29 mouse cellular contexts compared by ENCODE assay signal in genomic region chr7:81872493-81873013, GRCm38 (mm10). TPM values are rescaled to one million over a fixed set of nuclear protein-coding genes. Genes with fewer than 3 reads are reported as not detected.
A peak's percentile ranks its signal among the peaks of the same experiment; 100 is the strongest.
DNase-seq lines count a peak whose midpoint lies in the region; ATAC-seq and TF ChIP-seq lines count a peak whose summit lies in the region.
"Had no signal": no experiment of that assay in that cellular context is flagged by ENCODE, and none has a peak within 500 bp of the region (broad histone marks: within the 10 kb centered on the region; RNA-seq: fewer than 3 reads in every experiment).

No protein-coding gene starts in this region.

- H3K9me3 ChIP-seq in lung, postnatal 0 days (ENCODE audit: low read length) = no peaks in the 10 kb centered on the region
- no peaks in the 10 kb centered on the region for H3K9me3 ChIP-seq in liver, embryonic 16.5 days (replicated peaks; ENCODE audit: control insufficient read depth, low read length)
- H3K9me3 ChIP-seq: forebrain, embryonic 12.5 days; heart, embryonic 12.5 days; hindbrain, embryonic 15.5 days; limb, embryonic 15.5 days; midbrain, embryonic 15.5 days had no signal

- peak; percentile 15 for DNase-seq in embryo, embryonic 10.5 days (ENCODE audit: low spot score)
- DNase-seq in embryo, embryonic 9.5 days (ENCODE audit: extremely low spot score) = no peak
- peak; percentile 24 for DNase-seq in lung, postnatal 0 days (ENCODE audit: low spot score)
- no peak for DNase-seq in lung, postnatal 10 days
- no peak for DNase-seq in urinary bladder, adult 18-20 months (ENCODE audit: low spot score in 2 of 2)
- no peak for DNase-seq in urinary bladder, postnatal 25 days (ENCODE audit: low spot score)
- DNase-seq in left cerebral cortex, adult 18-20 months (ENCODE audit: low spot score in 2 of 2) = no peak
- DNase-seq: adrenal gland, adult 2 months; cerebellum, postnatal 14 days; embryo, embryonic 11 days; kidney, adult 18-20 months; kidney, postnatal 10 days; layer of hippocampus, postnatal 36 days had no signal

- ATAC-seq in lung, postnatal 0 days = peak; percentile 39
- ATAC-seq in liver, embryonic 16.5 days (ENCODE audit: low read depth) = peak; percentile 64
- ATAC-seq: midbrain, embryonic 15.5 days had no signal

- 33% methylated on average over 13 of the region's 13 CpGs for WGBS in lung, postnatal 0 days
- 67% methylated on average over 13 of the region's 13 CpGs for WGBS in liver, embryonic 16.5 days (ENCODE audit: insufficient replicate concordance)

- H3K36me3 ChIP-seq in lung, postnatal 0 days (ENCODE audit: insufficient read depth, low read length) = no peaks in the 10 kb centered on the region
- H3K36me3 ChIP-seq in liver, embryonic 16.5 days (ENCODE audit: control insufficient read depth, insufficient read depth) = no peaks in the 10 kb centered on the region
- H3K36me3 ChIP-seq: forebrain, embryonic 12.5 days; hindbrain, embryonic 15.5 days; limb, embryonic 15.5 days; midbrain, embryonic 15.5 days had no signal

- H3K9ac ChIP-seq in lung, postnatal 0 days (replicated peaks; ENCODE audit: low read depth) = no peak overlapping the region
- no peak overlapping the region for H3K9ac ChIP-seq in liver, embryonic 16.5 days (ENCODE audit: low read depth, low read length)
- H3K9ac ChIP-seq: forebrain, embryonic 12.5 days; heart, embryonic 12.5 days; hindbrain, embryonic 15.5 days; limb, embryonic 15.5 days; midbrain, embryonic 15.5 days had no signal

- H3K27me3 ChIP-seq in lung, postnatal 0 days (replicated peaks; ENCODE audit: insufficient read depth, low read length) = no peaks in the 10 kb centered on the region
- peaks cover 21% of the 10 kb centered on the region for H3K27me3 ChIP-seq in liver, embryonic 16.5 days (ENCODE audit: control insufficient read depth, insufficient read depth, low read depth, low read length)
- H3K27me3 ChIP-seq: forebrain, embryonic 12.5 days; heart, embryonic 12.5 days; hindbrain, embryonic 15.5 days; limb, embryonic 15.5 days; midbrain, embryonic 15.5 days had no signal

- H3K4me3 ChIP-seq in lung, postnatal 0 days (ENCODE audit: low read depth, low read length) = no peak overlapping the region
- H3K4me3 ChIP-seq in liver, embryonic 16.5 days (ENCODE audit: low read depth, low read length) = no peak overlapping the region
- H3K4me3 ChIP-seq: forebrain, embryonic 12.5 days; heart, embryonic 12.5 days; hindbrain, embryonic 15.5 days; limb, embryonic 15.5 days; midbrain, embryonic 15.5 days; myocyte had no signal

- TF ChIP-seq EP300 in lung, postnatal 0 days (IDR thresholded peaks at IDR 0.05) = 0 out of 2 replicates have a peak, but pooled peaks have one; percentile 17

- no peaks in the 10 kb centered on the region for H3K4me1 ChIP-seq in lung, postnatal 0 days (ENCODE audit: insufficient read depth, low read depth, low read length)
- H3K4me1 ChIP-seq in liver, embryonic 16.5 days (ENCODE audit: control insufficient read depth, low read depth, low read length) = no peaks in the 10 kb centered on the region
- H3K4me1 ChIP-seq: midbrain, embryonic 15.5 days had no signal

- no peak overlapping the region for H3K27ac ChIP-seq in lung, postnatal 0 days (ENCODE audit: low read length)
- H3K27ac ChIP-seq in liver, embryonic 16.5 days (ENCODE audit: low read length) = no peak overlapping the region
- H3K27ac ChIP-seq: forebrain, embryonic 12.5 days; hindbrain, embryonic 15.5 days; limb, embryonic 15.5 days; midbrain, embryonic 15.5 days had no signal

- no peak overlapping the region for H3K4me2 ChIP-seq in lung, postnatal 0 days (replicated peaks; ENCODE audit: low read depth, low read length)
- no peak overlapping the region for H3K4me2 ChIP-seq in liver, embryonic 16.5 days (ENCODE audit: low read depth, low read length)
- H3K4me2 ChIP-seq: forebrain, embryonic 12.5 days; heart, embryonic 12.5 days; hindbrain, embryonic 15.5 days; limb, embryonic 15.5 days; midbrain, embryonic 15.5 days had no signal

- TF ChIP-seq CTCF in lung, postnatal 0 days (IDR thresholded peaks at IDR 0.05) = no peak

RNA-seq across cellular contexts. Expression of gene Tm6sf1, which starts 13.8 kb away (rescaled TPM):
- polyA plus RNA-seq in lung, postnatal 0 days (2015; fragmentation: Nextera tagmentation; extraction: Ambion mirVana) = 12.8 and 14.4 TPM in 2 replicates
- 9.6 and 10.4 TPM in 2 replicates for polyA plus RNA-seq in liver, embryonic 16.5 days (2015; fragmentation: Nextera tagmentation; extraction: Ambion mirVana)
- 10 to 100 TPM; 25.5 to 30.0 TPM for total RNA-seq in left cerebral cortex, adult 18-20 months (2021)

RNA-seq across cellular contexts. Expression of gene Gm10160, which starts 17.0 kb away (rescaled TPM):
- not detected in 2 replicates for polyA plus RNA-seq in lung, postnatal 0 days (2015; fragmentation: Nextera tagmentation; extraction: Ambion mirVana)
- polyA plus RNA-seq in liver, embryonic 16.5 days (2015; fragmentation: Nextera tagmentation; extraction: Ambion mirVana) = not detected in 2 replicates
- total RNA-seq in left cerebral cortex, adult 18-20 months (2021) = not detected
- total RNA-seq: adrenal gland, adult 2 months; gastrocnemius, adult 8-10 months; granulocyte monocyte progenitor cell, adult 5-6 weeks; heart, postnatal 25 days; layer of hippocampus, adult 18-20 months; layer of hippocampus, postnatal 36 days; left cerebral cortex, postnatal 25 days; megakaryocyte progenitor cell, adult 5-6 weeks had no signal
- polyA plus RNA-seq: adrenal gland, adult 2 months; forebrain, embryonic 12.5 days; frontal cortex, adult 2 months; heart, embryonic 12.5 days; hindbrain, embryonic 15.5 days; limb, embryonic 15.5 days; midbrain, embryonic 15.5 days; myocyte; neural tube, embryonic 14.5 days; thymus, postnatal 0 days had no signal

RNA-seq across cellular contexts. Expression of gene Btbd1, which starts 43.3 kb away (rescaled TPM):
- polyA plus RNA-seq in lung, postnatal 0 days (2015; fragmentation: Nextera tagmentation; extraction: Ambion mirVana) = 51.8 and 54.3 TPM in 2 replicates
- 13.5 and 14.0 TPM in 2 replicates for polyA plus RNA-seq in liver, embryonic 16.5 days (2015; fragmentation: Nextera tagmentation; extraction: Ambion mirVana)
- 100 to 1,000 TPM; 125 to 129 TPM for total RNA-seq in left cerebral cortex, adult 18-20 months (2021)

Comparison
In these comparisons a context has a peak if more than half of its experiments do, and no peak if none do; other contexts are left out.
1. DNase-seq: peak in embryo, embryonic 10.5 days (single experiment) and lung, postnatal 0 days (single experiment); none in embryo, embryonic 9.5 days (single experiment), lung, postnatal 10 days (single experiment), urinary bladder, adult 18-20 months (0 of 2), urinary bladder, postnatal 25 days (single experiment) and left cerebral cortex, adult 18-20 months (0 of 2).